Mouse (Mus musculus): ENCODE data around the gene Dmrt3. TPM values are rescaled to one million over a fixed set of nuclear protein-coding genes. Genes with fewer than 3 reads are reported as not detected.

Dmrt3 gene
- polyA plus RNA-seq, 1 experiment: 0.33 TPM

DNA sequence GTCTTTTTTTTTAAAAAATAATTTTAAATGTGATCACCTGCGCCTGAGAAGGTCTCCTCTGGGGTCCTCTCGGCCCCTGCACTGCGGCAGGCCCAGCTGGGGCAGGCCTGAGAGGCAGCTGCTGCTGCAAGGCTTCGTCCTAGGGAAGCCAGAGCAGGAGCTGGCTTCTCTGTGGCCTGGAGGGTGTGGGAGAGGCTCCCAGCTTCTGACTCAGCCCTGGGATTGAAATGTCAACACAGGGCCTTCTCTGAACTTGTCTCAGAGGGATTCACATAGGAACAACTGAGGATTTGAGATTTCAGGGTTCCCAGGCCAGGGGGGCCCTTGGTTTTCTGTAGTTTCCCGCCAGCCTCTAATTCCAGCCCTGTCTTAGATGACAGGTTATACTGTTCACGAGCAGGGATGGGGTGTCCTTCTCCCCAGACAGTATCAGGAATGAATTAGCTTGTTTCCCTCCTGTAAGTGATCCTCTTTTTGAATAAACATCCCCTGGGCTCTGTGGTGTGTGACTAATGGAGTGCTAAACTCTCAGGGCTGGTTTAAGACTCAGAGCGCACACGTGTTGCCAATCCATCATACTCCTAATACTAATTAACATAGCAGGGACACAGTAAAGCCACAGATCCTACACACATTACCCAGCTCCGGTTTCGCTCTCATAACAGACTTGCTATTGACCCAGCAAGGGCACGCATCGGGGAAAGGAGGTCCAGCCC is 44.1 kb downstream of the Dmrt3 start:
- no peaks in the 10 kb centered on the region; the same call in 1 of the 2 replicates for H3K27me3 ChIP-seq (ENCODE audit: control insufficient read depth, insufficient read depth, low read length)
- no peaks in the 10 kb centered on the region for H3K4me1 ChIP-seq (ENCODE audit: control insufficient read depth, insufficient read depth, low read length)
- 65% methylated on average over 12 of the region's 12 CpGs for WGBS
- no peak for TF ChIP-seq POLR2A (IDR thresholded peaks at IDR 0.05; ENCODE audit: borderline replicate concordance, insufficient read depth, low read length)
- TF ChIP-seq CTCF (IDR thresholded peaks at IDR 0.05; ENCODE audit: borderline replicate concordance, insufficient read depth, low read depth, low read length): no peak
- no peak overlapping the region for H3K4me3 ChIP-seq (replicated peaks; ENCODE audit: insufficient read depth, low read depth, low read length)
- DNase-seq: no peak
- no peak overlapping the region for H3K27ac ChIP-seq (ENCODE audit: insufficient read depth, low read length)

DNA sequence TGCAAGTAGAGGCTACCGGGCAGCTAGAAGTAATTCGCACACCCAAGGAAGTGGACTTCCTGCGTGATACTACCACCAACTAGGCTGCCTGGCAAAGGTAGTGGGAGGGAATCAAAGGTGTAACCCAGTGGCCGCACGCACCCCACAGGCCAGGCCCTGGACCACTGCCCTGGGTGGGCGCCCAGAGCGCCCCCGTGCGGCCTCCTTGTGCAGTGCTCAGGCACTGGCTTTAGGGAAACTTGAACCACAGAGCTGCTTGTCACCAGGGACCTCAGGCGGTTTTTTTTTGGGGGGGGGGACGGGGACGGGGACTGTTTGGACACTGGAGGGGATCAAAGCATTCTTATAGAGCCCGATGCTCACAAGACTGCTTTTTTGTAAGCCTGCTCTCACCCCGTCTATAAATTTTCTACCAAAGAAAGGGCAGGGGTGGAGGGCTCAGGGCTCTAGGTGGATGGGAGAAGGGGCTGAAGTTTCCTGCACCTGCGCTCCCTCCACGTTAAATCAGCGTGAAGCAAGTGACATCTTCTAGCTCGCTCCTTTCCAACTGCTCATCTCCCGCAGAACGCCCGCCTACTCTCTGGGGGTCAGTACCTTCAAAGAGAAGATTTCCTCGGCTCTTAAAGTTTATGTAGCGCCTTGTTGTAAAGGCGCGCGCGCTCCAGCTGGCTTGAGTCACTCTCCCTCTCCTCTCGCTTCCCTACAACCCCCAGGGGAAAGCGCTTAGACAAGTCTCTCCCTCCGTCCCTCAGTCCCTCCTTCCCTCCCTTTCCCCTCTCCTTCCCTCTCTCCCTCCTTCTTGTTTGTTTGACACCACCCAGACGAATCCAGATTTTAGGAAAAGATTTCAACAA is 55.6 kb downstream of the Dmrt3 start:
- Histone ChIP-seq H3K27ac (ENCODE audit: insufficient read depth, low read length) (no peak overlapping the region), H3K4me1 (ENCODE audit: control insufficient read depth, insufficient read depth, low read length) (no peaks in the 10 kb centered on the region), H3K4me3 (replicated peaks; ENCODE audit: insufficient read depth, low read depth, low read length) (no peak overlapping the region), H3K27me3 (ENCODE audit: control insufficient read depth, insufficient read depth, low read length) (peaks cover 4% of the 10 kb centered on the region; the same call in 1 of the 2 replicates)
- 4% methylated on average over 31 of the region's 31 CpGs for WGBS
- no peak for DNase-seq
- TF ChIP-seq CTCF (IDR thresholded peaks at IDR 0.05; ENCODE audit: borderline replicate concordance, insufficient read depth, low read depth, low read length): no peak
- no peak for TF ChIP-seq POLR2A (IDR thresholded peaks at IDR 0.05; ENCODE audit: borderline replicate concordance, insufficient read depth, low read length)

- 17% methylated on average over 4 of the region's 4 CpGs for WGBS
- TF ChIP-seq CTCF (IDR thresholded peaks at IDR 0.05; ENCODE audit: borderline replicate concordance, insufficient read depth, low read depth, low read length) (no peak), POLR2A (IDR thresholded peaks at IDR 0.05; ENCODE audit: borderline replicate concordance, insufficient read depth, low read length) (no peak)
- Histone ChIP-seq H3K27ac (ENCODE audit: insufficient read depth, low read length) (no peak overlapping the region), H3K4me1 (ENCODE audit: control insufficient read depth, insufficient read depth, low read length) (no peaks in the 10 kb centered on the region), H3K4me3 (replicated peaks; ENCODE audit: insufficient read depth, low read depth, low read length) (no peak overlapping the region), H3K27me3 (ENCODE audit: control insufficient read depth, insufficient read depth, low read length) (peaks cover 8% of the 10 kb centered on the region; the same call in 1 of the 2 replicates)
- no peak for DNase-seq
These were observed 57.7 kb downstream of the Dmrt3 start for GRCm38 (mm10) chr19:25667836-25668235.

- Histone ChIP-seq H3K27ac (ENCODE audit: insufficient read depth, low read length) (no peak overlapping the region), H3K4me1 (ENCODE audit: control insufficient read depth, insufficient read depth, low read length) (no peaks in the 10 kb centered on the region; the same call in 1 of the 2 replicates), H3K27me3 (ENCODE audit: control insufficient read depth, insufficient read depth, low read length) (peaks cover 12% of the 10 kb centered on the region; the same call in 1 of the 2 replicates), H3K4me3 (replicated peaks; ENCODE audit: insufficient read depth, low read depth, low read length) (no peak overlapping the region)
- DNase-seq: no peak
- 5% methylated on average over 3 of the region's 3 CpGs for WGBS
- TF ChIP-seq CTCF (IDR thresholded peaks at IDR 0.05; ENCODE audit: borderline replicate concordance, insufficient read depth, low read depth, low read length) (no peak), POLR2A (IDR thresholded peaks at IDR 0.05; ENCODE audit: borderline replicate concordance, insufficient read depth, low read length) (no peak)
These were observed 59.6 kb downstream of the Dmrt3 start for GRCm38 (mm10) chr19:25669593-25670248.

GRCm38 (mm10) chr19:25670571-25671285 is 60.6 kb downstream of the Dmrt3 start:
- TF ChIP-seq CTCF (IDR thresholded peaks at IDR 0.05; ENCODE audit: borderline replicate concordance, insufficient read depth, low read depth, low read length): no peak
- no peak for TF ChIP-seq POLR2A (IDR thresholded peaks at IDR 0.05; ENCODE audit: borderline replicate concordance, insufficient read depth, low read length)
- Histone ChIP-seq H3K27ac (ENCODE audit: insufficient read depth, low read length) (no peak overlapping the region), H3K4me1 (ENCODE audit: control insufficient read depth, insufficient read depth, low read length) (no peaks in the 10 kb centered on the region; the same call in 1 of the 2 replicates), H3K4me3 (replicated peaks; ENCODE audit: insufficient read depth, low read depth, low read length) (no peak overlapping the region), H3K27me3 (ENCODE audit: control insufficient read depth, insufficient read depth, low read length) (peaks cover 15% of the 10 kb centered on the region; the same call in 1 of the 2 replicates)
- DNase-seq: no peak
- 3% methylated on average over 17 of the region's 17 CpGs for whole genome bisulfite sequencing

DNA sequence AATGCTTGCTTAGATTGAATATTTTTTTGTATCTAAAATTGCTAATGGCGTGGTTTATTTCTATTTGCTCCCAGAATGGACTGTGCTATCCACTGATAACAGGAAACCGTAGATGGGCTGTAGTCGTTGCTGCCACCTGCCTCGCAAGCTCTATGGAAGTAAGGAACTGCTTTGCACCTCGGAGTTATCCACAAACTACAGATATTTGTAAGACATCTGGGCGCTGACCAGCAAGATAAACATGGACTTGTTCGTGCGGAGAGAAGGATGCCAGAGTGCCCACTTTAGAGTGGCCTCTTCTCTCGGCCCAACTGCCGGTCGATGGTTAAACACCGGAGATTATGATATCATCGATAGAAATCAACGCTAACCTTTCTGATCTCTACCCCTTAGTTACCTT is 61.6 kb downstream of the Dmrt3 start:
- no peak overlapping the region for H3K27ac ChIP-seq (ENCODE audit: insufficient read depth, low read length)
- no peak for TF ChIP-seq CTCF (IDR thresholded peaks at IDR 0.05; ENCODE audit: borderline replicate concordance, insufficient read depth, low read depth, low read length)
- no peak for TF ChIP-seq POLR2A (IDR thresholded peaks at IDR 0.05; ENCODE audit: borderline replicate concordance, insufficient read depth, low read length)
- peaks cover 18% of the 10 kb centered on the region; the same call in 1 of the 2 replicates for H3K27me3 ChIP-seq (ENCODE audit: control insufficient read depth, insufficient read depth, low read length)
- no peaks in the 10 kb centered on the region; the same call in 1 of the 2 replicates for H3K4me1 ChIP-seq (ENCODE audit: control insufficient read depth, insufficient read depth, low read length)
- peak in 1 of 2 experiments; percentile 6 for DNase-seq
- WGBS: 2% methylated on average over 14 of the region's 14 CpGs
- peak overlapping the region; percentile 16 for H3K4me3 ChIP-seq (replicated peaks; ENCODE audit: insufficient read depth, low read depth, low read length)

All from cerebellum, adult 2 months (tissue).